Mouse (Mus musculus) inflammation-experienced regulatory T-cells, adult 6 months (primary cell): ENCODE results near the gene Cuedc1. TPM values are rescaled to one million over a fixed set of nuclear protein-coding genes. Genes with fewer than 3 reads are reported as not detected.

Source experiments
- ATAC-seq: one replicate; pipeline ENCODE4 v1.8.0; 2017
- polyA plus RNA-seq, 3 experiments: library from polyadenylated mRNA; unstranded; fragments of 100-300 nt; shearing (Covaris generic); gene quantifications; one replicate each; pipeline ENCODE4 v1.2.1; 2017

Cuedc1 gene
- polyA plus RNA-seq, 3 experiments from 2014 or later = 2.0 to 6.4 (median 5.2) TPM

DNA sequence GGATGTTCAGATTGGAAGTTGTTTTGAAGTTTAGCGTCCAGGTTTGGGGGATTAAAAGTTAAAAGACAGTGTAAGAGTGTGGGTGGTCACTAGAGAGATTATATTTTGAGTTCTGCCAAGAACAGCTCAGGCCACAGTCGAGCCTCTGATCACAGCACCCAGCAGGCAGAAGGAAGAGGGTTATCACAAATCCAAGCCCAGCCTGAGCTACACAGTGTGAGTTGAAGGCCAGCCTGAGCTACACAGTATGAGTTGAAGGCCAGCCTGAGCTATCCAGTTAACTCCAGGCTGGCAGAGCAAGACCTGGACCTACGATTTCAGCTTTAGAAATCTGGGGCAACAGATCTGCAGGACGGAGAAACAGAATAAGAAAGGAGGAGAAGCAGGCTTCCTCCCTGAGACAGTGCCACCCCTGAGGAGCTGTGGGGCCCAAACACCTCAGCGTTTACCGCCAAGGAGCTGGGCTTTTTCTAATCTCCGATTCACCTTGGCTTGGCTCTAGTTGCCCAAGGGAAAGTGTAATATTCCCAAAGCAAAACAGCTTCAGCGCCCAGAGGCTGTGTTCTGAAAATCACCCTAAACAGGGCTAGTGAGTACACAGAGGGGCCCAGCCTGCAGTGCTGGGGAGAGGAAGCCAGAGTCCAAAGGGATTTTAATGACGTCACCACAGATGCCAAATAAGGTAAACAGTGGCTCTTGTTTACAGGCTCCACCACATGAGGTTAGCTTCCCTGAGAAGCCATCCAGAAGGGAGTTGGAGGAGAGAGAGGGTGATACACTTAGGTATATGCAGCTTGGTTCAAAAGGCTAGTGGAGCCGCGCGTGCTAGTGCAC is 143.8 kb downstream of the Cuedc1 start:
- ATAC-seq = no peak

Other genes with a start within 250 kb of the Cuedc1 start
- gene Mks1, start 244.8 kb upstream of the Cuedc1 start, polyA plus RNA-seq = 10 to 100 TPM in 1 of 3 experiments, 1 to 10 TPM in 2; 5.0 to 11.2 (median 5.6) TPM
- gene Epx, start 222.5 kb upstream of the Cuedc1 start, polyA plus RNA-seq = not detected
- not detected for gene Olfr462, start 205.8 kb upstream of the Cuedc1 start, polyA plus RNA-seq
- not detected for gene Olfr463, start 200.7 kb upstream of the Cuedc1 start, polyA plus RNA-seq
- not detected for gene Olfr464, start 177.1 kb upstream of the Cuedc1 start, polyA plus RNA-seq
- gene Dynll2, start 110.5 kb upstream of the Cuedc1 start, polyA plus RNA-seq = 1 to 10 TPM; 1.7 to 7.1 (median 3.9) TPM
- gene Srsf1, start 50.7 kb upstream of the Cuedc1 start, polyA plus RNA-seq = 10 to 100 TPM; 40.8 to 52.4 (median 50.5) TPM
- 10 to 100 TPM; 19.3 to 25.6 (median 21.5) TPM for gene Vezf1, start 29.8 kb upstream of the Cuedc1 start, polyA plus RNA-seq
- 100 to 1,000 TPM in 2 of 3 experiments, 10 to 100 TPM in 1; 75.3 to 134 (median 101) TPM for gene Mrps23, start 106.3 kb downstream of the Cuedc1 start, polyA plus RNA-seq
- gene Ccdc182, start 196.0 kb downstream of the Cuedc1 start, polyA plus RNA-seq = not detected